Mouse (Mus musculus): Measurements from ENCODE around the gene Cabin1. TPM values are rescaled to one million over a fixed set of nuclear protein-coding genes. Genes with fewer than 3 reads are reported as not detected.
"Not testable (repeated sequence)": the region's sequence is repeated elsewhere in the genome, so short reads cannot be mapped to it uniquely, and the experiment has no call there.

Gene Cabin1
- 34.3 and 40.7 TPM in 2 replicates for total RNA-seq (2021)
- long read RNA-seq, partial matches to known transcripts, result 3 of 4 reads
- long read RNA-seq, other reads (novel, unspliced or antisense), result 1 of 4 reads

DNA sequence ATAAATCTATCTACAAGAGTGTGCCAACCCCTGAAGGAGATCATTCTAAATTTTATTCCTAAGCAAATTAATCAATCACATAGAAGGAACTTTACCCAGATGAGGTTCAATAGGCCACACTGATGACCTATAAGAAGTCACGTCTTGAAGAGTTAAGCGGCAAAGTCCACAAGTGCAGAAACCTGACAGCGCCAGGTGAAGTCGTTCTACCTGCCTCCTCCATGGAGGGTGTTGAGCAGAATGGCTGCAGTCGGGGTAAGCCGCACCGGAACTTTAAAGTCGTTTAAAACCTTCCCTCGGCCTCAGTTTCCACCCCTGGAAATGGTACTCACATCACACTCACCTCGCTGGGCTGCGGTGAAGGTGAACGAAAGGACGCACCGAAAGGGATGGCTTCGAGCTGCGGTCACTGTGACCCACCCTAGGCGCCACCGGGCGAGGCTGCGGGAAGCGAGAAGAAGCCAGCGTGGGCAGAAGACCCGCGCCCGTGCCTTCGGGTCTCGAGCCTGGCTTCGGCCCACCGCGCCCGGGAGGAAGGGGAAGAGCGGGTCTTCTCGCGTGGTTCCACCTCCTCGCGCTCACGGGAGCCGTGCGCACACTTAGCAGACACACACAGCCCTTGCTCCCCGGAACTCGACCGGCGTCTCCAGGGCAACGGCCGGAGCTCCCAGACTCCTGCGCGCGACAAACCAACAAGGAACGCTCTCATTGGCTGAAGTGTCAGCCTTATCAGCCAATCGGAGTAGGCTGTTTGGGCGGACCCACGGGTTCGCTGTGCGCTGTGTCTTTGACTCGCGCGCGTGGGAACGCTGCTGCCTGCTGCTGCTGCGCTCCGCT is at the start of gene Cabin1:
Cabin1 (minus strand) TSS at position 660 of the 837 bp plus-strand sequence.
- DNase-seq, result peak; percentile 96

DNA sequence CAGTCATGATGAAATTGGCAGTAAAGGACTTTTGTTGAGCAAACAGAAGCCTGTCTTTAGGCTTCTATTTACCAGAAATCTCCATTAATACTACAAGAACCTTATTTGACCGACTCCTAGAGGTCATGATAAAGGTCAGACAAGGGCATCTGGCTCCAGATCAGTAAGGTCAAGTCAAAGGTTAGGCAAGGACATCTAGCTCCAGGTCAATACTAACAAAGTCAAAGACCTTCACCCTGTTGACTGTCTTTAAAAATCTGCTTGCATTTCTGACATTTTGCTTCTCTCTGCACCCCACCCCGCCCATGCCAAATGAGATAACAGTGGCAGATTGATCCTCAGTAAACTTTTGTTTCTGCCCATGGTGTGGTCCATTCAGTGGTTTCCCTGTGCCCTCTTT is 40.1 kb upstream of the Cabin1 start:
- no peak for DNase-seq

DNA sequence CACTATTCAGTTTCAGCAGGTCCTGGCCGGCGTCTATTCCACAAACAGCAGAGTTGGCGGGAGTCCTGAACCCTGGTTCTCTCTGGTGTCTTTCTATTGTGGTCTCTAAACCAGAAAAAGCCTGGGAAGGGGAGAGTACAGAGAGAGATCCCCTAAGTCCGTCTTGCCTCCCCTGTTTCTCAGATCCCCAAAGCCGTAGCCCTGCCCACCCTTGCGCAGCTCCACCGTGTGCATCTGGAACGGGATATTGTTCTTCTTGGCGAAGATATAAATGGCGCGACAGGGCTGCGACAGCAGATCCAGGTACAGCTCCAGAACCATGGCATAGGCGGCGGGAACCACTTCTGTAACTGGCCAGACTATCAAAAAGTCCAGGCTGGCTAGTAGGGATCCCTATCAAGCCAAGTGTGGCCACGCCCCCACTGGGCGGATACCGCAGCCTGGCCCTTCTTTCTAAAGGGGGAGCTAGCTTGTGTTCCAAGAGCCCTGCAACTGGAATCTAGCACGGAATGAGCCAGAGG is 34.1 kb upstream of the Cabin1 start, which contains the start of gene Gstt1:
Gstt1 (minus strand) TSS at position 409 of the 521 bp plus-strand sequence.
- peak; percentile 71 for DNase-seq

DNA sequence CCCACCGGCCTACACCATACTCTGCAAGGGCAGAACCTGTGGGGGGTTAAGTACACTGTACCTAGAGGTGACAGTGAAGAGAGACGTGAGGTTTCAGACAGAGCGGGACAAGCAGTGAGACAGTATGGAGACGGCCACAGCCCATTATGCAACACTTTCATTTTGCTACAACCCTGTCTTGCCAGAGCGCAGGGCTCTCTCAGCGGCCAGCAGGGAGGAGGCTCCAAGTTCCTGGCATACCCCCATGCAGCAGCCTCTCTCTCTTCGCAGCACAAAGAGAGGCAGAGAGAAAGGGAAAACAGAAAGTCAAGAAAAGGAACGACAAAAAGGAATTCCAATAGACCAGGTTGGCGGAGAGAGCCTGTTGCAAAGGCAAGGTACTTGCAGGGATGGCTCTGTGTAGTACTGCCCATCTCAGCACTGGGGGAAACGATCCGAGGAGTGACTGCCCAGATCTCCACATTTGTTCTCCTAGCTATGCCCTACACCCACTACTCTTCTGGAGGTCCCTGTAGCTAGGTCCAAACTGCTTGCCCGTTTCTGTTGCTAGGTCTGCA is 33.6 kb upstream of the Cabin1 start:
- peak; percentile 55 for DNase-seq

DNA sequence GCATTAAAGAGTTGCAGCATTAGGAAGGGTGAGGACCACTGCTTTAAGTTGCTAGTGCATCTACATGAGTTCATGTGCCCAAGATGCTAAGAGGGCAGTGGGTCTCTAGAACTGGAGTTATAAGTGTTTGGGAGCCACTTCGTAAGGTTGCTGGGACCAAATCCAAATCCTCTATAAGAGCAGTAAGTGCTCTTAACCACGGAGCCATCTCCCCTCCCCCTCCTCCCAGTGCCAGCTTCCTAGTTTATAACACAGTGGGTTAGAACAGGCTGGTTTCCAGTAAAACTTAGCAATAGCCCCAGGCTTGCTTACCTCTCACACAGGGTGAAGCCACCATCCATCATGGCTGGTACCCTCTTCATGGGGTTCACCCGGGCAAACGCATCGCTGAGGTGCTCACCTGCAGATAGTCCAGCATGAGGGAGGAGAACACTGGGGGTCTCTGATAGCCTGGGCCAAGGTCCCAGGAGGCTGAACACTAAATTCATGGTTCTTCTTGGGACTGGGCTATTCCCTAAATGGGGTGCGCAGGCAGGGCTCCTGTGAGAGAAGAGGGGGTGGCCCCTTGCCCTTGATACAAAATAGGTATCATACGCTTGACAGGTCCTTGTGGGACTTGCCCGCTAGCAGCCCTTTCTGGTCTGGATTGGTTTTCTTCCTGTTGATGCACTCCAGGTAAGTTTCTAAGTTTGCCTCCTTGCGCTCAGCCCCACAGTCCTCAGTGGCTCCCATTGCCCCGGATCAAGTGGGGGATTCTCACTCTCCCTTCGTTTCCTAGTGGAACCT is 32.8 kb upstream of the Cabin1 start:
- no peak for DNase-seq

DNA sequence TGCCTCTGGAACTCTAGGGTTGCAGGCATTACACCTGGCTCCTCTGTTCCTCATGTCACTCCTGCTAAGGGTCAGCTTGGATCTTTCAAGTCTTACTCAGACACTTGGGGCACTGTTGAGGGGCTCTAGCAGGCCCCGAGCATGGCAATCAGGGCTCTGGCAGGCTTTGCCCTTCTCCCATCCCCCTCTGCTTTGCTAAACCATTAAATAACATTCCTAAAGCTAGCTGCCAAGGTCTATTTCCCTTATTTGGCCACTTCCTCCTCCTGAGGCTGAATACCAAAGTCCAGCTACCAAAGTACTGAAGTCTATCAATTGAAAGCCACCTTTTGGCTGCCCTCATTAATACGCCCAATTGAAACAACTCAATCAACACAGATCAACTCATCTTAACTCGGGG is 30.7 kb upstream of the Cabin1 start:
- DNase-seq, result no peak

DNA sequence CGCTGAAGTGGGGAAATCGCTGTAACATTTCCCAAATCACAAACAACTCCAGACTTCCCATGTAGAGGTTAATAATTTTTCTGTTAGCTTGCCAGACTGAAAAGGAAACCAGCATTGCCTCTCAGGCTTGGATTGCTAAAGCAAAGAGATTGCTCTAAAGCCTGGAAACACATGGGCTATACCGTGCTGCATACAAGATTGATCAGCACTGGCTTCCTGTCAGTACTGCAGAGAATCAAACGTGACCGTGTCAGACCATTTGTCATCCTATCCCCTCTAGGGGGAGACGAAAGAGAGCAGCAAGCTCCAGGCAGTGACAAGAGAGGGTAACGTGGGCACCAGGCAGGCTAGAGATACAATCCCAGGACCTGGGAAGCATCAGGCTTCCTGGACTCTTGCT is 26.6 kb upstream of the Cabin1 start:
- no peak for DNase-seq

DNA sequence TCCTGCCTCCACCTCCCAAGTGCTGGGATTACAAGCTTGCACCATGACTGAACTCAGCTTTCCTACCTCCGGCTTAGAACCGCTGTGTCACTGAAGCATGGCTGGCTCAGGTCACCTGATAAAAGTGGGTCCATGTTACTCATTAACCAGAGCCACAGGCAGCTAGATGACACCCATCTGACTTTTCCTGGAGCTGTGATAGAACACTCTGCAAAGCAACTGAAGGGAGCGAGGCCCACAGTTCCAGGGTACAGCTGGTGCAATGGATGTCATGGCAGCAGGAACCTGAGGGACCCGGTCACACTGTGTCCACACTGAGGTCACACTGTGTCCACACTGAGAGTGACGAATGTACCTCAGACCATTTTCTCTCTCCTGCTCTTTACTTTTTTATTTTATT is 25.7 kb upstream of the Cabin1 start:
- no peak for DNase-seq

DNA sequence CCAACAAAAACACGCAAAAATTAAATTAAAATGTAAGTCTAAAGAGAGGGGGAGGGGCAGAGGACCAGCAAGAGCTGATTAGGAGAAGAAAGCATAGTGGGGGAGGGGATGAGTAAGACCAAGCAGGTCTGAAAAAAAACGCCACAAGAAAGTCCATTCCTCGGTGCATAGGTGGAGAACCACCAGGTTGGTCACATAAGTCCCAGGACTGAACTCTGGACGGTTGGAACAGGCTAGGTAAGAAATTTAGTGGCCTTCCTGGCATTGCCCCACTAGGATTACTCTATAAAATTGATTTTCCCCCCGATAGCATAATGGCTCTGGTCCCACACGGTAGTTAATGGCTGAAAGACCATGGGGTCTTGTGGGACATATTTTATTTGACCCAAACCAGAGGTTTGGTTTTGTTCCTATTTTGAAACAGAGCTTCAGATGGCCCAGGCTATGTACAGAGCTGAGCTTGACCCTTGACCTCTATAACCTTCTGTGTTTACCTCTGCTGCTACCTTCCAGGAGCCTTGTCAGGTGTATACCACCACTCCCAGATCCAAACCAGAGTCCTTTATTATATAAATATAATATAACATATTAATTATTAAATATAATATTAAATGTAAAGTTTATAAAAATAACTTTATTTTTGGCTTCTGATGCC is 25.1 kb upstream of the Cabin1 start:
- no peak for DNase-seq

DNA sequence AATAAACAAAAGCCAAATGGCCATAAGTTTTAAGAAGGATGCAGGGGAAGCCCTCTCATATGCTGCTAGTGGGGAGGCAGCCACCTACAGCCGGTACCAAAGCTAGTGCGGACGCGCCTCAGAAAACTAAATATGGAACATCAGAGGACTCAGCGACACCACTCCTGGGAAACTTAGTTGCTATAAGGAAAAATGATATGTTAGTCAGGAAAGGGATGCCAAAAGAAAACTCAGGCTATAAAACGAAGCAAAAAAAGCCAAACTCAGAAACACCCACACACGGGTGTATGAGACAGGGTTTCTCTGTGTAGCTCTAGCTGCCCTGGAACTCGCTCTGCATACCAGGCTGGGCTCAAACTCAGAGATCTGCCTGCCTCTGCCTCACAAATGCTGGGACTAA is 24.1 kb upstream of the Cabin1 start:
- DNase-seq, result no peak

DNA sequence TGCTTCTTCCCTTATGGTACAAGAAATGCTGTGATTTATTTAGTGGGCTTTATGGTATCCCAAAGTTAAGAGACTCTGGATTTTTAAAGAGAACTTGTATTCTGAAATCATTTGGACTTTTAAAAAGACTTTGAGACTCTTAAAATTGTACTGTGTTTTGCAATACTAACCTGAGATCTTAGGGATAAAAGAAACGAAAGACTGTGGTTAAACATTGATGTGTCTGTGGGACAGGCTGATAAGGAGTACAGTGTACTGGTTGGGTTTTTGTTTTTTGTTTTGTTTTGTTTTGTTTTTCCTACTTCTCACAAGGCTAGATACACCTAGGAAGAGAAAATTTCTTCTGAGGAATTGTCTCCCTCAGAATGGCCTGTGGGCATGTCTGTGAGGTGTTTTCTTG is 21.3 kb upstream of the Cabin1 start:
- no peak for DNase-seq

DNA sequence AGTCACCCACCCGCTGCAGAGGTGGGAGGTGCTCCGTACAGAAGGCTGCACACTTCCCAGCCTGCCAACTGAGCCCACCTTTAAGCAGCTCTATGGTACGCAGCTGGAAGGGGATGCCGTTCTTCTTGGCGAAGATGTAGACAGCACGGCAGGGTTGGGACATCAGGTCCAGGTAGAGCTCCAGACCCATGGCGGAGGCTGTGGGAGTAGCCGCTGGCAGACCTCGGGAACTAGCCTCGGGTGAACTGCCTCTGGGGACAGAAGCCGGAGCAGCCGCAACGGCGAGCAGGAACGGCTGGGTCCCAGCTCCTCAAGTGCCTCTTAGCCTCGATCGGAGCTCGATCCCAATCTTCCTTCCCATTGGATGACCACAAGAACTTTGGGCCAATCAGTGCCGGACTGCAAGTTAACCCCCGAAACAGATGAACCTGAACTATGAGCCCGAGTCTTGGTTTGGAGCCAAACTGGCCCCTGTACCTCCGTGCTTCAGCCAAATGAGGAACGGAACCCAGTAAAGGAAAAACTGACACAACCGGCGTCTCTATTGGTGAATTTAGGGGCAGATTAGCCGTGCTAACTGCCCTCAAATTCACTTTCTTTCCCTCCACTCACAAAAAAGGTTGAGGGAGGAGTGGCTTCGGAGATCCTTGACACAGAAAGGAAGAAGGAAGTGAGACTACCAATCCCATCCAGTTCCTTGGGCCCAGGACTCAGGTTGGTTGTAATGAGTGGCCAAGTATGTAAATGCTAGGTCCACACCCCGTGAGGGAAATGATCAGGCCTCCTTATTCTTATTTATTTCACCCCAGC is 16.8 kb upstream of the Cabin1 start, which contains the start of the genes Gm20441 and Gstt3:
Gm20441 (minus strand) TSS at position 186 of the 810 bp plus-strand sequence.
Gstt3 (minus strand) TSS at position 646 of the 810 bp plus-strand sequence.
- peak; percentile 69 for DNase-seq

DNA sequence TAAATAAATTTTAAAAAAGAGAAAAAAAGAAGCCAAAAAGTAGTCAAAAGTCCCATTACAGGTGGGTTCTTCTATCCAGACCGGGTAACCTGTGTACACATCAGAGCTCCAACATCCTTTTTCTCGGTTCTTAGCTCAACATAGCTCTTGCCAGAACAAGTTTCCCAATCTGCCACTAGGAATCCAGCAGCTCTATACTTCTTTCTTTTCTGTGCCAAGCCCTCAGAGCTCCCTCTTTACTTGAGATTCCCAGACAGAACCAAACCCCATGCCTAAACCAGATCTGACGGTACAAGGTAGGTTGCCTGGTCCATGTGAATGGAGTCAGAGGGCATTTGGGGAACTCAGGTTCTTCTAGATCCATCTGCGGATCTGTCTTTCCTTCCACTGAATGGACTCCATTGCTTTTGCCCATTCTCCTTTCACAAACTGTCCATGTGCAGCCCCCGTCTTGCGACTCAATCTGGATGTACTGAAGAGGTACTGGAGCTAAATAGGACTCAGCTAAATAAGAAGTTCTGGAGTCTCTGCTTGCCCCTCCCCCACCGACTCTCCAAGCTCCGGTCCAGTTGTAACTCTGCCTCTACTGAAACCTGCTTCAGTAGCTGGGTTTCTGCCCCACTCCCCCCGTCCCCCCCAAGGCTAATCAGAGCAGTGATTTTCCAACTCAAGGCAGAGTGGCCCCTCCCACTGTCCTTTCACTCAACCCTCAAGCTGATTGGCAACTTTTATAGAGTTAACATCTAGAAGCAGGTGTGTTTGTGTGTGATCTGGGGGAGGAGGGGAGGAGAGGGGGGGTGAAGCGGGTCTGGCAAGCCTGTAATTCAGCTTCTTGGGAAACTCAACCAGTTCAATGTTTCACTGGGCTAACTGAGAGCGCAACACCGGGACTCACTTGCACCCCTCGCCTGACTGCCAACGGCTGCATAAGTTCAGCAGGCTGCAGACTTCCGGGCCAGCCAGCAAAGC is 15.3 kb upstream of the Cabin1 start:
- DNase-seq, result no peak

DNA sequence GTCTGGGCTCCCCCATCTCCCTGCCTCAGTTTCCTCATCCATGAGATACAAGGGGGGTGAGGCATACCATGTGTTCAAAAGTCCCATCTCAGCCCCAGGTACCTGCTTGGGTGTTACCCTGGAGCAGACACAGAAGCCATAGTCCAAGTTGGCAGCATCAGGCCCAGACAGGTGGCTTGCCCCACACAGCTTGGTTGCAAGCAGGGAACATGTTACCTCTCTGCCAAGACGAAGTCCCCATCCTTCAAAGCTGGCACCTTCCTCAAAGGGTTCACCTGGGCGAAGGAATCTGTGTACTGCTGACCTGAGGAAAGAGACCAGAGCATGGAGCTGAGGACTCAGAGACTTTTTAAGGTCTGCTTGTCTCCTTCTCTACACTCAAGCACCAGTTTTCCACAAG is 13.7 kb upstream of the Cabin1 start:
- no peak for DNase-seq

DNA sequence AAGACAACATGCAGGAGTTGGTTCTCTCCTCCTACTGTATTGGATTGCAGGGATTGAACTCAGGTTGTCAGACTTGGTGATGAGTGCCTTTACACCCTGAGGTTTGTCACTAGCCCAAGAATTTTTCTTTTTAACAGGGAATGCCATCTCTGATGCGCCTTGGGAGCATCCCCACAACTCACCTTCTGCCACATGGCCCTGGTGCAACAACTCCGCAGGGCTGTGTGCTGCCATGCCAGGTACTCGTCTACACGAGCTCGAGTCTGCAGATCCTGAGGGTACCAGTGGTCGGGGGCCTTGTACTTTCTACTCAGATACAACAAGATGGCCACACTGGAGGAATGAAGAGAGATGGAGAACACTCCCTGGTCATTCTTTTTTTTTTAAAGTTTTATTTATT is 12.4 kb upstream of the Cabin1 start:
- DNase-seq, result no peak

DNA sequence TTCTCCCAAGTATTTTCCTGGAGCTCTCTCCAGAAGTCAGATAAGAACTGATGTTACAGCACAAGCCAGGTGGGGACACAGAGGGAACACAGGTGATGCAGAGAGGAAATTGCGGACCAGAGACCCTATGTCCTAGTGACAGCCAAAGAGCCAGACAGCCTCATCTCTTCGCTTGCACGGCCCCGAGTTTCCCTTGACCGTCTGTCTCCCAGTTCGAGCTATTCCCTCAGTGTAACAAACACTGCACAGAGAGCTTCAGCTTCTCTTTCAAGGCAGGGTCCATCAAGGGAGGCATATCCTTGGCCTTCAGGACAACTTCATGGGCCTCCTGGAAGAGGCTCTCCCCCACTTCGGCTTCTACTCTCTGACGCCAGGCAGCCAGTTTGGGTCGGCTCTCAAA is 10.4 kb upstream of the Cabin1 start:
- no peak for DNase-seq

DNA sequence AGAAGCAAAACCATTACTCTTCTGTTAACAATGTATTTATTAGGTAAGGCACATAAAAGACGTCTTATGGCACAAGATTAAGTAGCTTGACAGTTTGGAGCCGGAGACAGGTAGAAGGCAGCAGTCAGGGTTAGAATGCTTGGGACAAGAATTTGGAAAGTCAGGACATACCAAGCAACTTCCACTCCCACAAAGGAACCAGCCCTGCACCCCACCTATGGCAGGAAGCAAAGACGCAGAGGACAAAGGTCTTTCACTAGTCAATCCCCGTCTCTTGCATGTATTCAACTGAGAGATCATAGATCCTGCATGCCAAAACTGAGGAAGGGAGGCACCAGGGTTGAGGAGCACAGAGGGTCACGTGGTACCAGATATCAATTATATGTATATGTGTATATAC is 10.0 kb upstream of the Cabin1 start:
- no peak for DNase-seq

DNA sequence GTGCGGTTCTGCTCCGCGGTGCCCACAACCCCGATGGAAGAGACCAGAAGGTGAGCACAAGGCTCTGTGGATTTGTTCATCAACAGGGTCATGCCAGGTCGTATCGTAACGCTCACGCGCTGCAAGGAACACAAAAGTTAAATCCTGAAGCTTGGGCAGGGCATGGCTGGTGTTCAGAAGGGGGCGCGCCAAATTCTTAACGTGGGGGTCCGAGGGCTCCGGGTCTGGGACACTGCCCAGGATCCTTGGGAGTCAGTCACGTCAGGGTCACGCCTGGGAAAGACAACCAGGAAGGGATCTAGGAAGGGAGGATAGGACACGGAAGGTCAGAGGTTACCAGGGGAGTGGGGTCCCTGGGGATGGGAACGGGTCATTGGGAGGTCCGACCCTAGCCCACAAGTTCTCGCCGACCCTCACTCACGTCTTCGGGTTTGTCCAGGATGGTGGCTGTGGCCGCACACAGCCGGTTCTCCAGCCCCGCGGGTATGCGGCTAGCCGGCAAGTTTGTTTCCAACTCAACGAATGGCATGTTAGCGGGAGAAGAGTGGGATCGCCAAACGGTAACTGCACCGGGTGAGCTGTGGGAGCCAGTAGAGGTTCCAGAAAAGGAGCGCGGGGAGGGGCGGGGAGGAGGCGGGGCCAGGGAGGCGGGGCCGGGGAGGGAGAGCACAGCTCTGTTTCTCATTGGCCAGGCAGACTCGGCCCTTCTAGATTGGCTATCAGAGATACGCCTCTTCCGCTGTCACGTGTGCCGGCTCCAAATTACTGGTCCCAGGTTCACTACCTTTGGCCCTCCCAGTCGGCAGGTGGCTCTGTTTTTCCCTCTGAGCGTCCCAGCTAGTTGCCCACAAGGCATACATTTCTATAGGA is 8.9 kb upstream of the Cabin1 start, which contains the start of gene Ddt:
Ddt (minus strand) TSS at position 620 of the 870 bp plus-strand sequence.
- peak; percentile 87 for DNase-seq

DNA sequence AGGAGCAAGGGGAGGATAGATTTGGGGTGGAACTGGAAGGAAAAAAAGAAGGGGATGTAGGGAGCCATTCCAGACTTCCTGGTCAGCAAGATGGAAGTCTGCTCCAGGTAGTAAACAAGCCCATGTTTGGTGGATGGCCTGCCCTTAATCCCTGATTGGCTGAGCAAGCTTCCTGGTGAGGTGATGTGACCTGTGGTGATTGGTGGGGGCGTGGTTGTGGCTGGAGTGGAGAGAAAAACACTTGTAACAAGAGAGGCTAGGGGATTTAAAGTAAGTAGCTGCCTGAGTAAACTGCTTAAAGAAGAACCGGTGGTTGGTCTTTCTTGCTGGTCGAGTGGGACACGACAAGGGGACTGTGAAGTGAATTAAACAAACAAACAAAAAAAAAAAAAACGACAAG is 3.6 kb upstream of the Cabin1 start:
- DNase-seq, result not testable (repeated sequence)
